Mouse (Mus musculus): ENCODE results near the gene Ywhah.
A peak's percentile ranks its signal among the peaks of the same experiment; 100 is the strongest.

Gene Ywhah

GRCm38 (mm10) chr5:33018561-33019425 is at the start of gene Ywhah:
Ywhah (plus strand) TSS chr5:33018816.
- peak; percentile 96 for DNase-seq (ENCODE audit: low spot score)

DNA sequence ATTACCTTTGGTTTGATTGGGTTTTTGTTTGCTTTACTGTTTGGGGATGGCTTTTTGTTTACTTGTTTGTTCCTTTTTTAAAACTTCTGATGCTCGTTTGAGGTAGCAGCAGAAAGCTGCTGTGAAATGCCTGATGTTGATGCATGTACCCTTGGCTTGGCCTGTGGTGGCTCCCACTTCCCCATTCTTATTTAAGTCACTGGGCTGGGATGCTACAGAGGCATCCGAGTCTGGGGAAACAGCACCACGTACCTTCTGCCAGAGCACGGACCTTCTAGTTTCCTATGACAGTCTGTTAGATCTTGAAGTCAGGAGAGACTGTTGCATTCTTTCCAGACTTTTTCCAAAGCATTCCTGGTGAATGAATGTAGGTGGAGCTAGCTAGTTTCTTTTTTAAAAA is 42.1 kb upstream of the Ywhah start:
- no peak for DNase-seq (ENCODE audit: low spot score)

GRCm38 (mm10) chr5:32977179-32977578 is 41.4 kb upstream of the Ywhah start:
- no peak for DNase-seq (ENCODE audit: low spot score)

- no peak for DNase-seq (ENCODE audit: low spot score)
These were observed 33.2 kb upstream of the Ywhah start for GRCm38 (mm10) chr5:32985379-32985778.

DNA sequence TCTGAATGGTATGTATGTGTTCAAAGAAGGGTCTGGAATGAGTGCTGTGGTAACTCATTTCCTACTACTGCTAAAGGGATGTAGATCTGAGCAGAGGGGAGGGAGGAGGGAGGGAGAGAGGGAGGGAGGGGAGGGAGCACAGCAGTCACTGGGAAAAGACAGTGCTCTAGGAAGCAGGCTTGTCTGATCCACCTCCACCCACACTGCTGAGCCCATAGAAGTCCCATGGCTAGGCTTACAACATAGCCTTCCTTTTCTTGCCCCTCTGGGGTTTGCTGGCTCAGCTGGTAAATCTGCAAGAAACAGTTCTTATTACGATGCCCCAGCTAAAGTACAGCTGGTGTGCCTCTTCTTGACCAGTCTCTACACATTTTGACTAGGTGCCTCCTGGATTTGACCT is 30.7 kb upstream of the Ywhah start:
- DNase-seq (ENCODE audit: low spot score): no peak

DNA sequence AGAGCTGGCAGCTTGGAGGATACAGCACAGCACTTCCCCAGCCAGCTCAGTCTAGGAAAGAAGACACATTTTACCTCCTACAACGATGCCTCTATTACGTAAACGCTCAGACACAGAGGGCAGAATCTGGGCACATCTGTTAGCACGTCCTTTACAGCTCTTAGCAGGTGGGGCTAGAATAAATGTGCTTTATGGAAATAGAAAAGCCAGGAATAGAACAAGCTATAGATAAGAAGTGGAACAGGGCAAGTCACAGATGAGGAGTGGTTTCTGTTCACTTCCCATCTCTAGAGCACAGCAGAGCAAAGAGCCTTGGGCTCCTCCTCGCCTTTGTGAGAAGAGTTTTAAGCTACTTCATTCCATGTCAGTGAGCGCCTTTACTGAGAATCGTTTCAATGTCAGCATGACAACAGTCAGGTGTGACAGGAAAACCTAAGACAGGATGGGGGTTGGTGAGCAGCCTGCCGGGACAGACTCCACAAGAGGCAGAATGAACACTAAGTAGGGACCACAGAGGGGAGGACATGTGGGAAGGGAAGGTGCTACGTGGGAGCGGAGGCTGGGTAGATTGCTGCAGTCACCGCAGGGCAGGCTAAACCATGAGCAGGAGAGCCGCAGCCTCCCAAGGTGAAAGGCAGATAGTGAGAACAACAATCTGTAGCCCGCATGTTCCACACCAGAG is 28.5 kb upstream of the Ywhah start:
- no peak for DNase-seq (ENCODE audit: low spot score)

DNA sequence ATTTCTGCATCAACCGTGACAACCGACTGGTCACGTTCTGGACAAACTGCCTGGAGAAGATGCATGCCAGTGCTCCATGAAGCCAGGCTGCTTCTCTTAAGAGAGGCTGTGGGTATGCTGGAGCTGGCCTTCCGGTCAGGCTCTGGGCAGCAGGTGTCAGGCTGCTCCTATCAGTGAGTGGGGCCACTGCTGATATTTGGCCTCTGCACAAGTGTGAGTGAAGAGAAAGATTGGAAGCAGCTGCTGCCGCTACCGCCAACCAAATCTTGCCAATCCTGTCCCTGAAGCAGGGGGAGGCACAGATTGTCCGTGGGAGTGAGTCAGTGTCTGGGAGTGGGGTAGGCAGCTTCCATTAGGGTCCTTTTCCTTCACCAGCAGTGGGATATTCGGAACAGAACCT is 27.5 kb upstream of the Ywhah start:
- peak; percentile 12 for DNase-seq (ENCODE audit: low spot score)

GRCm38 (mm10) chr5:32994471-32994870 is 24.1 kb upstream of the Ywhah start:
- no peak for DNase-seq (ENCODE audit: low spot score)

DNA sequence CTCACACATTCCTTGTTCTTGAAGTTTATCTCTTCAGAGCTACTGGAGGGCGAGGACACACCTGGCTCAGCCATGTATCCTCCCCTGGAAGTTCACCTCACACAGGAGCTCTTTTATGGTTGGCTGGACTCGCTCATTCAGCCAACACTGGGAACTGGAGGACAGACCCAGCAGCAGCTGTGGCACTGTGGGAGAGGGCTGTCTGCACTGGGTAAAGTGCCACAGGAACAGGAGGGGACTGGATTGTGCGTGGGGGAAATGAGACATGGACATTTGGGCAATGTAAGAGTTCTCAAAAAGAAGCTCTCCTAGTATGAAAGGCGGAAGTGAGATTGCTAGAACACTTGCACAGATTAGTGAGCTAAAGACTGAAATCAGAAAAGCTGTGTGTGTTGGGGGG is 22.9 kb upstream of the Ywhah start:
- DNase-seq (ENCODE audit: low spot score): no peak

DNA sequence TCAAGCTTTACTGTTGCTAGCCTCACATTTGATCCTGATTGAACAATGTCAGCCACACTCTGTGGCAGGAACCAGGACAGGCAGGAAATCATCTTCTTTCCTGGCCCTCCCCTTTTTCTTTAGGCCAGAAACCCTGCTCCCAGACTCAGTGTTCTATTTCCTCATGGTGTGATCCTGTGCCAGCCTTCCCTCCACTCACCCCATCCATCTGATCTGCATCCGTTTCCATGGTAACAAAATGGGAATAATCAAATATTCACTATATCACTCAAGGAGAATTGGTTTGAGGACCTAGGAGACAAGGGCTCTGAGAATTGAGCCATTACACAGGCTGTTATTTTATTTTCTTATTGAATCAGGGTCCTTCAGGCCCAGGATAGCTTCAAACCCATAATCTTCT is 22.1 kb upstream of the Ywhah start:
- DNase-seq (ENCODE audit: low spot score): no peak

- no peak for DNase-seq (ENCODE audit: low spot score)
These were observed 20.9 kb upstream of the Ywhah start for GRCm38 (mm10) chr5:32997686-32998085.

GRCm38 (mm10) chr5:32998783-32999182 is 19.8 kb upstream of the Ywhah start:
- no peak for DNase-seq (ENCODE audit: low spot score)

DNA sequence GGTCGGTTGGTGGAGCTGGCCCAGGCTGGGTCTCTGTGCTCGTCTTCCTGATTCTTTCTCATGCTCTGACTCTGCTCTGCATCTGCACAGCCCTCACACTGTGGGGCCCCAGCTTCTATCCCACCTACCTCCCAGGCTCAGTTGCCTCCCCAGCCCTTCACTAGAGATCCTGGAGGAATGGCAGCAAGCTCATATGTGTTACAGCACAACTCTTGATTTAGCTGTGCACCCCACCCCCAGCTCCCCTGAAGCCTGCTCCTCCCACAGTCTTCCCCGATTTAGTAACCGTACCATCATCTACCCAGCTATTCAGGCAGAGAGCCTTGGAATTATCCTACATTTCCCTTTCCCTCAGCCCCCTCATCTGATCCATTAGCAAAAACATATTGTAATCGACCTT is 17.5 kb upstream of the Ywhah start:
- no peak for DNase-seq (ENCODE audit: low spot score)

DNA sequence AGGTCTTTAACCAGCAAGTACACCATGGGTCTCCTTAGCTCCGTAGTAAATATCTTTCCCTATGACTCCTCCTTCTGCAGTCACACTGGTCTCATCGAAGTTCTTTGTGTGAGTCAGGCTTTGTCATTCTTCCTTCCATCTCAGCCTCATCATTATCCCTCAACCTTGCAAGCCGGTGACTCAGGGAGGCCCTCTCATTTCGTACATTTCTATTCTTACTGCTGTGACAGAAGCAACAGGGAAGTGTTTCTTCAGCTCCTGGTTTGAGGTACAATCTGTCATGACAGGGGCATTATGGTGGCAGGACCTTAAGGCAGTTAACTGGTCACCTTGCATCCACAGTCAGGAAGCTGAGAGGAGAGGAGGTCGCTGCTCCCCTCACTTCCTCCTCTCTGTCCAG is 15.8 kb upstream of the Ywhah start:
- no peak for DNase-seq (ENCODE audit: low spot score)

DNA sequence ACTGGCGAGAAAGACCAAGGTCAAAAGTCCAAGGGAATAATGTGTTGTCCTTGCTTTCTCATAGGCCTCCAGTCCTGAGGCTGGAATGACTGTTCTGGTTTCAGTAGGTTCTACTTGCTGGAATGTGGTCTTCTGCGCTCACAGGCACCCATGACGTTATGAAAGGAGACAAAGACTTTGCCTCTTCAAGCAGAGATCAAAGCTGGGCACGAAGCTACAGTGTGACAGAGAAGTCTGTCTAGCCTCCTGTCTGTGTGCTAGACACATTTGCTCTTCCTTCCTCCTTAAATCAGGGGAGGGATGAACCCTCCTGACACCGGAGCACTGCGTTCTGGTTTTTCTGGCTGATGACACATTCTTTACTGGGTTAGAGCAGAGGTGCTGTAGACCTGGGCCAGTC is 15.1 kb upstream of the Ywhah start:
- no peak for DNase-seq (ENCODE audit: low spot score)

DNA sequence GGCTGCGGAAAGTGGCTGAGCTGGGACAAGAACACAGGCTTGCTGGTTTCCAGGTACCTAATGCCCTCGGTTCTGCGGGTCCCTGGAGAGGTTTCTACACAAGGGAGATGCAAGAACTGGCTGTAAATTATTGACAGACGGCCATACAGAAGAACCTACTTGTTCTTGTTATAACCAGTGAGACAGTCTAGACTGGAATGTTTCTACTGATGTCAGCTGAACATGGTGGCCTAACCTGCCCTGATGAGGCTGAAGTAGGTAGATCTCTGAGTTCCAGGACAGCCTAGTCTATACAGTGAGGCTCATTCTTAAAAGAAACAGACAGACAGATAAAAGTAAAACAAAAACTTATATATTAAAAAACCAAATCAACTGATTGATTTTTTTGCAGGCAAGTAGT is 14.5 kb upstream of the Ywhah start:
- DNase-seq (ENCODE audit: low spot score): no peak

DNA sequence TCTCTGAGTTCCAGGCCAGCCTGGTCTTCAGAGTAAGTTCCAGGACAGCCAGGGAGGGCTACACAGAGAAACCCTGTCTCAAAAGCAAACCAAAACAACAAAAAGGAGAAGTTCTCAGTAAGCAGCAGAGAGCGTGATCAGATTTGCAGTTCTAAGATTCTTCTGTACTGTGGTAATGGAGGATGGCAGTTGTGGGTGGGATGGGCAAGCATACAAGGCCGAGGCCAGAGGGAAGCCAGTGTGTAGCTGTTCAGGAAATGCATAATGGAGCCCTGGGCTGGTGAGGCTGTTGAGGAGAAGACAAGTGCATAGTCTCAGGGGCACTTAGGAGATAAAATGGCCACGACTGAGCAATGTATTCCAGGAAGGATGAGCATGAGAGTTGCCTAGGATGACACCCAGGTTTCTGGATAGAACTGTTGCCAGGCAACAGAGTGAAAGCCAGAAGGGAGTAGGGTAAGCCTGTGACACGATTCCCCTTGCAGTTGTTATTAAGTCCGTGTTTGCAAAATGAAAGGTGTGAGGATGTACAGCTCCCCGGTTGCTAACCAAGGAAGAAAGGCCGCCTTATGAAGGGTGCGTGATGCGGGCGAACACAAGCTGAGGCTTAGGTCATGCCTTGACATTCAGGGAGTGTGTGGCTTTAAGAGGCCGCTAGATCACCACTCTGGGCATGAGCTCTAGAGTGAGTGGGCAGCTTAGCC is 13.0 kb upstream of the Ywhah start:
- DNase-seq (ENCODE audit: low spot score): no peak

- DNase-seq (ENCODE audit: low spot score): no peak
These were observed 11.9 kb upstream of the Ywhah start for GRCm38 (mm10) chr5:33006670-33007069.

GRCm38 (mm10) chr5:33007371-33007770 is 11.2 kb upstream of the Ywhah start:
- DNase-seq (ENCODE audit: low spot score): no peak

GRCm38 (mm10) chr5:33009301-33009700 is 9.3 kb upstream of the Ywhah start:
- no peak for DNase-seq (ENCODE audit: low spot score)

GRCm38 (mm10) chr5:33009818-33010812 is 8.5 kb upstream of the Ywhah start:
- DNase-seq (ENCODE audit: low spot score): no peak

Data from urinary bladder, postnatal 14 days (tissue).